Mouse (Mus musculus) left cerebral cortex, adult 2 months (tissue): ENCODE results near the gene Per2. TPM values are rescaled to one million over a fixed set of nuclear protein-coding genes. Genes with fewer than 3 reads are reported as not detected.

Source experiments
- DNase-seq, 2 experiments: peaks; one replicate each; pipeline ENCODE4 v3.0.0; 2021 to 2022; ENCODE audit warnings: low spot score in 2 of 2, mixed read lengths in 1 of 2; ENCODE audit errors: extremely low spot score in 1 of 2
- H3K27ac ChIP-seq: fragments of 200-600 bp; 2 replicates; pipeline ENCODE4 v1.8.1; 2022
- H3K4me3 ChIP-seq: fragments of 200-600 bp; 2 replicates; pipeline ENCODE4 v1.8.1; 2022
- CTCF ChIP-seq: fragments of 200-600 bp; IDR thresholded peaks from 2 replicates; pipeline ENCODE4 v1.8.1; 2022; ENCODE audit warnings: antibody characterized with exemption, mild to moderate bottlenecking, moderate library complexity
- intact Hi-C: fragments of 180-260 bp; cut with DNase I; formaldehyde crosslinking; loops from one replicate; pipeline ENCODE4 v1.15.1; 2025
- total RNA-seq, 2 experiments: library from RNA; stranded (reverse); gene quantifications; 2 replicates each; pipeline ENCODE4 v1.2.3; 2021

Per2 gene
- total RNA-seq, 2 experiments from 2014 or later, result 24.8 to 54.6 TPM

GRCm38 (mm10) chr1:91457698-91458097, 1.4 kb downstream of the Per2 start:
- Histone ChIP-seq H3K27ac (peak overlapping the region; percentile 96), H3K4me3 (peak overlapping the region; percentile 96)
- intact Hi-C loops, result loop anchor here (10.0 kb wide), 1 partner anchor 253 kb away; no protein-coding TSS in a partner anchor
- DNase-seq, result peak; percentile 66 to 71
- TF ChIP-seq CTCF, result no peak

GRCm38 (mm10) chr1:91457116-91457515, 2.0 kb downstream of the Per2 start:
- intact Hi-C loops, result loop anchor here (10.0 kb wide), 1 partner anchor 252 kb away; no protein-coding TSS in a partner anchor
- DNase-seq, result no peak
- peak overlapping the region; percentile 60 for H3K27ac ChIP-seq
- peak overlapping the region; percentile 96 for H3K4me3 ChIP-seq
- TF ChIP-seq CTCF, result no peak

GRCm38 (mm10) chr1:91456301-91456801, 2.8 kb downstream of the Per2 start:
- Histone ChIP-seq H3K27ac (peak overlapping the region; percentile 30), H3K4me3 (peak overlapping the region; percentile 96)
- intact Hi-C loops, result loop anchor here (10.0 kb wide), 1 partner anchor 252 kb away; no protein-coding TSS in a partner anchor
- TF ChIP-seq CTCF, result no peak
- DNase-seq, result peak in 1 of 2 experiments; percentile 36

GRCm38 (mm10) chr1:91455661-91456161, 3.4 kb downstream of the Per2 start:
- no peak for DNase-seq
- Histone ChIP-seq H3K27ac (peak overlapping the region; percentile 30), H3K4me3 (peak overlapping the region; percentile 96)
- no peak for TF ChIP-seq CTCF
- intact Hi-C loops, result loop anchor here (10.0 kb wide), 1 partner anchor 251 kb away; no protein-coding TSS in a partner anchor

- no peak for DNase-seq
- H3K27ac ChIP-seq, result no peak overlapping the region
- intact Hi-C loops, result loop anchor here (10.0 kb wide), 1 partner anchor 250 kb away; no protein-coding TSS in a partner anchor
- no peak for TF ChIP-seq CTCF
- no peak overlapping the region for H3K4me3 ChIP-seq
Observed at GRCm38 (mm10) chr1:91454927-91455326, 4.2 kb downstream of the Per2 start.

- intact Hi-C loops, result loop anchor here (10.0 kb wide), 1 partner anchor 250 kb away; no protein-coding TSS in a partner anchor
- TF ChIP-seq CTCF, result no peak
- DNase-seq, result no peak
- Histone ChIP-seq H3K27ac (no peak overlapping the region), H3K4me3 (no peak overlapping the region)
Observed at GRCm38 (mm10) chr1:91454366-91454765, 4.8 kb downstream of the Per2 start.

- Histone ChIP-seq H3K27ac (no peak overlapping the region), H3K4me3 (no peak overlapping the region)
- TF ChIP-seq CTCF, result no peak
- DNase-seq, result no peak
- intact Hi-C loops, result loop anchor here (10.0 kb wide), 1 partner anchor 249 kb away; no protein-coding TSS in a partner anchor
Observed at GRCm38 (mm10) chr1:91453932-91454331, 5.2 kb downstream of the Per2 start.

GRCm38 (mm10) chr1:91451547-91452084, 7.5 kb downstream of the Per2 start:
- no peak overlapping the region for H3K4me3 ChIP-seq
- intact Hi-C loops, result loop anchor here (10.0 kb wide), 1 partner anchor 247 kb away; no protein-coding TSS in a partner anchor
- DNase-seq, result no peak
- H3K27ac ChIP-seq, result no peak overlapping the region
- no peak for TF ChIP-seq CTCF

GRCm38 (mm10) chr1:91450851-91451250, 8.3 kb downstream of the Per2 start:
- intact Hi-C loops, result loop anchor here (10.0 kb wide), 1 partner anchor 246 kb away; no protein-coding TSS in a partner anchor
- Histone ChIP-seq H3K4me3 (no peak overlapping the region), H3K27ac (no peak overlapping the region)
- no peak for DNase-seq
- no peak for TF ChIP-seq CTCF

GRCm38 (mm10) chr1:91448688-91449087, 10.4 kb downstream of the Per2 start:
- DNase-seq, result no peak
- intact Hi-C loops, result no loop called here
- no peak for TF ChIP-seq CTCF
- Histone ChIP-seq H3K4me3 (no peak overlapping the region), H3K27ac (no peak overlapping the region)

- peak overlapping the region; percentile 42; the same call in 1 of the 2 replicates for H3K27ac ChIP-seq
Observed at GRCm38 (mm10) chr1:91446511-91446910, 12.6 kb downstream of the Per2 start.

GRCm38 (mm10) chr1:91446060-91446459, 13.1 kb downstream of the Per2 start:
- DNase-seq, result no peak
- TF ChIP-seq CTCF, result no peak
- H3K4me3 ChIP-seq, result no peak overlapping the region
- intact Hi-C loops, result no loop called here
- H3K27ac ChIP-seq, result peak overlapping the region; percentile 42; the same call in 1 of the 2 replicates

More at GRCm38 (mm10) chr1:91446511-91446910, 12.6 kb downstream of the Per2 start:
- TF ChIP-seq CTCF, result no peak
- H3K4me3 ChIP-seq, result no peak overlapping the region
- no peak for DNase-seq
- intact Hi-C loops, result no loop called here
